Mouse (Mus musculus) liver, postnatal 0 days (tissue): ENCODE data around the gene Ebp. TPM values are rescaled to one million over a fixed set of nuclear protein-coding genes. Genes with fewer than 3 reads are reported as not detected.

Source experiments
- ATAC-seq: fragments of 200-750 bp; cut with Nextera tagmentation; 2 replicates; pipeline ENCODE4 v1.8.0; 2017; ENCODE audit warnings: mild to moderate bottlenecking, moderate library complexity
- DNase-seq: peaks from one replicate; pipeline ENCODE4 v3.0.0-alpha.2; 2016
- H3K27ac ChIP-seq: fragments of 300-500 bp; sonication (generic); 2 replicates; pipeline ENCODE4 v1.5.1; 2014; ENCODE audit warnings: antibody characterized with exemption, moderate library complexity, mild to moderate bottlenecking, low read depth
- H3K27me3 ChIP-seq: fragments of 300-500 bp; sonication (generic); 2 replicates; pipeline ENCODE4 v1.6.1; 2014; ENCODE audit warnings: low read length, control low read depth, mixed read lengths; ENCODE audit not compliant: insufficient read depth
- H3K36me3 ChIP-seq: fragments of 300-500 bp; sonication (generic); replicated peaks from 2 replicates; pipeline ENCODE4 v1.6.1; 2014; ENCODE audit warnings: mild to moderate bottlenecking, control low read depth, low read length, moderate library complexity, mixed read lengths; ENCODE audit not compliant: insufficient read depth
- H3K4me1 ChIP-seq: fragments of 300-500 bp; sonication (generic); 2 replicates; pipeline ENCODE4 v1.6.1; 2014; ENCODE audit warnings: antibody characterized with exemption, mild to moderate bottlenecking, control low read depth; ENCODE audit not compliant: insufficient read depth
- H3K4me2 ChIP-seq: fragments of 300-500 bp; sonication (generic); 2 replicates; pipeline ENCODE4 v1.6.1; 2014; ENCODE audit warnings: low read depth, mild to moderate bottlenecking, low read length, moderate library complexity, mixed read lengths
- H3K4me3 ChIP-seq: fragments of 300-500 bp; sonication (generic); 2 replicates; pipeline ENCODE4 v1.5.1; 2014; ENCODE audit warnings: low read depth, low read length
- H3K9ac ChIP-seq: fragments of 300-500 bp; sonication (generic); replicated peaks from 2 replicates; pipeline ENCODE4 v1.6.1; 2014; ENCODE audit warnings: mild to moderate bottlenecking, moderate library complexity
- H3K9me3 ChIP-seq: fragments of 300-500 bp; sonication (generic); 2 replicates; pipeline ENCODE4 v1.6.1; 2016; ENCODE audit warnings: mild to moderate bottlenecking, control low read depth, low read length, mixed read lengths
- CTCF ChIP-seq: sonication (generic); IDR thresholded peaks from 2 replicates; pipeline ENCODE4 v1.5.1; 2016; ENCODE audit warnings: antibody characterized with exemption, low read depth
- EP300 ChIP-seq: IDR thresholded peaks from 2 replicates; pipeline ENCODE4 v1.6.1; 2016; ENCODE audit warnings: antibody characterized with exemption, low read depth, mild to moderate bottlenecking
- WGBS: fragments of 180-500 bp; shearing (Covaris S2); extraction: QIAGEN DNeasy Blood & Tissue Kit; methylation state at CpG from one replicate; pipeline ENCODE4 v1.1.7; 2014; ENCODE audit not compliant: insufficient replicate concordance; 5-methylcytosine and 5-hydroxymethylcytosine counted together
- polyA plus RNA-seq: library from polyadenylated mRNA; unstranded; fragments of >200 nt; fragmentation: Nextera tagmentation; extraction: Ambion mirVana; gene quantifications from 2 replicates; pipeline ENCODE4 v1.2.1, GENCODE M21; 2015

Gene Ebp
- polyA plus RNA-seq, 1 experiment from 2014 or later = 74.7 TPM

DNA sequence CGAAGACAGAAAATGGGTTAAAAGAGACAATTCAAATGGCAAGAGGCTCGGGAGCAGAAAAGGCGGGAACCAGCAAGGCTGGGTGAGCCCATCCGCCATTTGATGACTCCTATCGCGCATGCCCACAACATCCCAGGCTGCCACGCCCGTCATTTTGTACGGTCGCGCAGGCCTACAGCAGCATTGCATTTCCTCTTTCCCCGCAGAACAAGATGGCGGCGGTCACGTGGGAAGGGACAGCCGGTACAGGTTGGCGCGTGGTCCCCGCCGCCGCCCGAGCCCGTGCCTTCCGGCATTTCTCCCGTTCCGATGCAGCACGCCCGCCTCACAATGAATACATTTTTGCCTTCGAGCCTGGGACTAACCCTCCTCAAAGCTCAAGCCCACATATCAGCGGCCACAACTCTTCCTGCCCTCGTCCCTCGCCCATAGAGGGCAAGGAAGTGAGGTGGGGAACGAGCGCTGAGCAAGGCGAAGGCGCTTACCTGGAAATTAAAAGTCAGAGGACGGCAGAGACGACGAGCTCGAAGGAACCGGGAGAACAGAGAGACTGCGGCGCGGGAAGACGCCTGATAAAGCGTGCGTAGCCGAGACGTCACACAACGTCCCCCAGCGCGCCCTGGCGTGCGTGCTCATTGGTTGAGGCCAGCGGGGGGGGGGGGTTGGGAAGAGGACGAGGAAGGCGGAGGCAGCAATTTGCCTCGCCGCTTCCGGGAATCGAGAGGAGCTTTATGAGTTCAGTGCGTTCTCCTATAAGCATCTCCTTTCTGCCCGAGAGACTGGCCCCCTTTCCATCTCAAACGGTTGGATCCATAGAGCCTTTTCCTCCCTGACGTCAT is 47.9 kb downstream of the Ebp start, which contains the start of gene Rbm3:
Gene Rbm3 (minus strand): TSS at position 728 of the 839 bp plus-strand sequence.
- TF ChIP-seq EP300 (no peak), CTCF (no peak)
- peak within 1 kb of the TSS; percentile 78 for H3K4me2 ChIP-seq
- no peaks in the 10 kb centered on the region for H3K9me3 ChIP-seq
- H3K4me1 ChIP-seq = no peaks in the 10 kb centered on the region
- DNase-seq (peak; percentile 88), ATAC-seq (peak; percentile 96)
- H3K9ac ChIP-seq = peak within 1 kb of the TSS; percentile 74
- peaks cover 33% of the 10 kb centered on the region for H3K36me3 ChIP-seq
- peak within 1 kb of the TSS; percentile 62 for H3K4me3 ChIP-seq
- H3K27me3 ChIP-seq = no peaks in the 10 kb centered on the region
- 26% methylated on average over 58 of the region's 65 CpGs for WGBS
- peak within 1 kb of the TSS; percentile 98 for H3K27ac ChIP-seq

DNA sequence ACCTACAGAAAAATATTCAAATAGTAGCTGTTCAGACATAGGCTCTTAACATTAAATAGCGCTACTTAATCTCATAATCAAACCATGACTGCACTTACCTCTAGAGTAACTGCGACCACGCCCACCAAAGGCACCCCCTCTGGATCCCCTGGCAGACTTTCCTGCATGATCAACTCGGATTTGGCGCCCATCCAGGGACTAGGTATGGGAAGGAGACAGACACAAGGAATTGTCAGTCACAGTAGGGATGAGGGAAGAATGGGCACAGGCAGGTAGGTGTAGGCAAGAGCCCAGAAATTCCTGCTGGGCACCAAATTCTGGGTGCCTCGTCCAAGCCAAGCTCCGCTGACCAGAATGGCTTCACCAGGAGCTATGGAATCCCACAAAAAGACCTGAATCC is 49.6 kb downstream of the Ebp start:
- ATAC-seq (no peak), DNase-seq (no peak)
- no peak for TF ChIP-seq CTCF
- TF ChIP-seq EP300 = no peak
- Histone ChIP-seq H3K27me3 (no peaks in the 10 kb centered on the region), H3K36me3 (peaks cover 36% of the 10 kb centered on the region), H3K4me3 (peak overlapping the region; percentile 62), H3K9ac (peak overlapping the region; percentile 74), H3K4me1 (no peaks in the 10 kb centered on the region), H3K27ac (no peak overlapping the region), H3K9me3 (no peaks in the 10 kb centered on the region), H3K4me2 (peak overlapping the region; percentile 78)
- 49% methylated on average over 7 of the region's 7 CpGs for WGBS

DNA sequence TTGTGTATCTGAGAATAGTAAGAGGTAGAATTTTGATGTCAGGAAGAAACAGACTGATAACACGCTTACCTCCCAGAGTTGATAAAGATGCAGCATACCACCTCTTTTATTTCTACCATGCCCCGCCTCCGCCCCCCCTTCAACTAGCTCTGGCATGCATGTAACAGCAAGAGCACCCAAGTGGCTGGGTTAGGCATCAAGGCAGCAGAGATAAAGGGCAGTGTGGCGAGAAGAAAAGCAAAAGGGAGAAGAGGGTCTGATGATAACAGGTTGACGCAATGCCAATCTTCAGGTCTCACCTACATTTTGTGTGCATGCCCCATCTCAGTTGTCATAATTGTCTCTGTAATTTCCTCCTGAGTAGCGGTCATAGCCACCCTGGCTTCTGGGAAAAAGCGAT is 50.4 kb downstream of the Ebp start:
- H3K4me3 ChIP-seq = no peak overlapping the region
- no peaks in the 10 kb centered on the region for H3K27me3 ChIP-seq
- no peak for TF ChIP-seq EP300
- no peak for TF ChIP-seq CTCF
- 79% methylated on average over 7 of the region's 7 CpGs for WGBS
- H3K4me2 ChIP-seq = 0 out of 2 replicates have a peak overlapping the region, but pooled peaks have one; percentile 78
- peaks cover 36% of the 10 kb centered on the region for H3K36me3 ChIP-seq
- ATAC-seq (no peak), DNase-seq (no peak)
- no peak overlapping the region for H3K9ac ChIP-seq
- H3K9me3 ChIP-seq = no peaks in the 10 kb centered on the region
- no peak overlapping the region for H3K27ac ChIP-seq
- no peaks in the 10 kb centered on the region for H3K4me1 ChIP-seq

DNA sequence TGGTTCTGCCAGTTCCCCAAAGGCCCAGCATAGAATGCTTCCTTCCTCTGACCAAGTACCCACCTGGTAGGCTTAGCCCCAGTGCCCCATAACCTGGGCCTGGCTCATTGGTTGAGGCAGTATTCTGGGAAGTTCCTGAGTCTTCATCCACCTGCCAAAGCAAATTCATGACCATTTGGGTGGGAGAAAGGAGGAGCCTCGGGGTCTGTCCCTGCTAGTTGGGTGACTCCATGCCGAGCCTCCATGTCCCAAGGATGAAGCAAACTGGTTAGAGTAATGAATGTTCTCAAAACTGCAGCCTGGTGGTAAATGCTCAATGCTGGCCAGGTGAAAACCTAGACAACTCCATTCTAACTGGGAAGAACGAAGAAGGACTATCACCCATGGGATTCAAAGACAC is 52.3 kb downstream of the Ebp start:
- no peak for TF ChIP-seq EP300
- TF ChIP-seq CTCF = no peak
- no peak overlapping the region for H3K4me3 ChIP-seq
- no peaks in the 10 kb centered on the region for H3K27me3 ChIP-seq
- H3K27ac ChIP-seq = no peak overlapping the region
- 73% methylated on average over 3 of the region's 3 CpGs for WGBS
- no peak overlapping the region for H3K9ac ChIP-seq
- peaks cover 39% of the 10 kb centered on the region for H3K36me3 ChIP-seq
- no peak for ATAC-seq
- no peaks in the 10 kb centered on the region for H3K9me3 ChIP-seq
- H3K4me1 ChIP-seq = no peaks in the 10 kb centered on the region
- no peak for DNase-seq
- H3K4me2 ChIP-seq = no peak overlapping the region

DNA sequence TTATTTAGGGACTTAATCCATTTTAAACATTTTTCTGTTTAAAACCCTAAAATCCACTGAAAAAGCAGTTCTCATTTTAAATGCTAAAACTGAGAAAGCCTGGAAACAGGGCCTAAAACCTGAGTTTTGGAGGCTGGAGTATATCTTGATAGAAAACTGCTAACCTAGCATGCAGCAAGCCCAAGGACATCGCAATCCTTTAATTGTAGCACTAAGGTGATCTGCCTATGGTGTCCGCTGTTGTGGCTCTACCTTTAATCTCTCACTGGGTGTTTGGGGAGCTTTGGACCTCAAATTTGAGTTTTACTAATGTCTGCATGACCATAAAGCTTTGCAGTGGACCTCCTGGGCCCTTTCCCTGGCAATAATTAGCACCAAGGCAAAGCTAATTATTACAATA is 52.9 kb downstream of the Ebp start:
- ATAC-seq = no peak
- Histone ChIP-seq H3K4me1 (no peaks in the 10 kb centered on the region), H3K9me3 (no peaks in the 10 kb centered on the region), H3K27ac (no peak overlapping the region), H3K4me3 (no peak overlapping the region), H3K9ac (no peak overlapping the region), H3K36me3 (peaks cover 39% of the 10 kb centered on the region), H3K4me2 (no peak overlapping the region), H3K27me3 (no peaks in the 10 kb centered on the region)
- DNase-seq = no peak
- WGBS = 96% methylated on average over 2 of the region's 2 CpGs
- TF ChIP-seq CTCF (no peak), EP300 (no peak)

DNA sequence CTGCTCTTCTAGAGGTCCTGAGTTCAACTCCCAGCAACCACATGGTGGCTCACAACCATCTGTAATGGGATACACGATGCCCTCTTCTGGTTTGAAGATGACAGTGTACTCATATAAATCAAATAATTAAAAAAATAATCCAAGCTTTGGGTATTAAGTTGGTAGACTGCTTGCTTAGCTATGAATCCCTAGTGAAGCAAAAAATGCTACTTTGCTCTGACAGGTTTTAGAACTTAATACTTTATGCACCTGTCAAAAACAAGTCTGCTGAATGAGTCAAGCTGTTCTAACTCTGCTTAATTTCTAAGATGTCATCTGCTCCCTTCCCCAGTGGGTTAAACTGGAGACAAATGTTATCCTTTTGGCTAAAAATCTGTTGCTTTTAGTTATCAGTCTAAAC is 53.8 kb downstream of the Ebp start:
- no peak overlapping the region for H3K9ac ChIP-seq
- no peaks in the 10 kb centered on the region for H3K27me3 ChIP-seq
- no peak overlapping the region for H3K4me2 ChIP-seq
- peaks cover 39% of the 10 kb centered on the region for H3K36me3 ChIP-seq
- ATAC-seq = no peak
- no peak overlapping the region for H3K4me3 ChIP-seq
- WGBS = 55% methylated on average over 1 of the region's 1 CpGs
- H3K4me1 ChIP-seq = no peaks in the 10 kb centered on the region
- peak; percentile 17; the same call in 1 of the 2 replicates for TF ChIP-seq CTCF
- TF ChIP-seq EP300 = no peak
- no peak overlapping the region for H3K27ac ChIP-seq
- H3K9me3 ChIP-seq = no peaks in the 10 kb centered on the region
- DNase-seq = no peak

DNA sequence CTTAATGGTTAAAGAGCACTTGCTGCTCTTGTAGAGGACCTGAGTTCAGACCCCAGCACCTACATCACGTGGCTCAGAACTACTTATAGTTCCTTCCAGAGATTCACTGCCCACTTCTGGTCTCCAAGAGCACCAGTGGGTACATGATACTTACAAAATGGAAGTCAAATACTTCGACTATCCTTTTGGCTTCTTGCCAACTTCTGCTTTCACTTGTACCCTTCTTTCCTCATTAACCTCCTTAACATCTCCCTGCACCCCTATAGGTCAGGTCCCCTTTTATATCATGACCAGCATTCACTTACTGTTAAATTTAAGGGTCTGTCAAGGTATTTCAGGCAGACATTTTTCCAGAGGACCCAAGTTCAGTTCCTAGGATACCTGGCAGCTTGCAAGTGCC is 57.4 kb downstream of the Ebp start:
- Histone ChIP-seq H3K4me2 (no peak overlapping the region), H3K27me3 (no peaks in the 10 kb centered on the region), H3K9ac (no peak overlapping the region), H3K4me3 (no peak overlapping the region), H3K9me3 (no peaks in the 10 kb centered on the region), H3K27ac (no peak overlapping the region), H3K36me3 (peaks cover 11% of the 10 kb centered on the region; the same call in 1 of the 2 replicates), H3K4me1 (peaks cover 4% of the 10 kb centered on the region; the same call in 1 of the 2 replicates)
- ATAC-seq = no peak
- DNase-seq = no peak
- TF ChIP-seq CTCF (no peak), EP300 (no peak)
- 31% methylated on average over 2 of the region's 2 CpGs for WGBS

Other genes with a start within 250 kb of the Ebp start
- gene Hdac6, start 245.6 kb downstream of the Ebp start, polyA plus RNA-seq = 10.3 and 11.8 TPM in 2 replicates
- 39.8 and 43.2 TPM in 2 replicates for gene Gata1, start 215.4 kb downstream of the Ebp start, polyA plus RNA-seq
- gene Glod5, start 175.0 kb downstream of the Ebp start, polyA plus RNA-seq = 2.6 and 4.3 TPM in 2 replicates
- gene Suv39h1, start 118.8 kb downstream of the Ebp start, polyA plus RNA-seq = 13.9 and 15.8 TPM in 2 replicates
- gene Was, start 103.0 kb downstream of the Ebp start, polyA plus RNA-seq = 2.4 and 2.9 TPM in 2 replicates
- 4.6 and 5.6 TPM in 2 replicates for gene Wdr13, start 60.6 kb downstream of the Ebp start, polyA plus RNA-seq
- 413 and 415 TPM in 2 replicates for gene Rbm3, start 47.6 kb downstream of the Ebp start, polyA plus RNA-seq
- gene Tbc1d25, start 17.3 kb downstream of the Ebp start, polyA plus RNA-seq = 2.1 and 2.2 TPM in 2 replicates
- gene Porcn, start 13.0 kb upstream of the Ebp start, polyA plus RNA-seq = 1.5 and 1.9 TPM in 2 replicates
- gene Ftsj1, start 58.9 kb upstream of the Ebp start, polyA plus RNA-seq = 16.4 and 17.7 TPM in 2 replicates
- gene Slc38a5, start 77.6 kb upstream of the Ebp start, polyA plus RNA-seq = 32.0 and 35.9 TPM in 2 replicates
- not detected in 2 replicates for gene Ssxb10, start 133.9 kb upstream of the Ebp start, polyA plus RNA-seq
- gene Ssxb9, start 173.5 kb upstream of the Ebp start, polyA plus RNA-seq = not detected in 2 replicates
- not detected in 2 replicates for gene Ssxb1, start 219.8 kb upstream of the Ebp start, polyA plus RNA-seq